Comparison of ENCODE assay signal across 17 mouse cellular contexts in the genomic region with DNA sequence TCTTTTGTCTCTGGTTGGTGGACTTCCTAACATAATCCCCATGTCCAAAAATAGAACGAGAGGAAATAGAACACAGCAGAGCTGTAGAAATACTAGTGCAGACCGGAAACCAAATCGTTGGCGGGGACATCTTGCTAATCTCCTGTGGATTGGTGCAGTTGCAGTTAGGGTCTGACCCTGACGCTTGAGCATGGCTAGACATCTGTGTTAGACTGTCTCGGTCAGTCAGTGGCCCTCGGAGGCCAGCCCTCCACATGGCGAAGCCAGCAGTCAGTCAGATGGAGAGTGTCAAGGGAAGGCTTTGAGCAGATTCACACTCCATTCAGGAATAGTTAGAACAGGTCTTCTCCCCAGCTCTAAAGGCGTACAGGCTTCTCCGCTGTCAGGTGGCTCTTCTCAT.
"Had no signal": no experiment of that assay in that cellular context is flagged by ENCODE, and none has a peak within 500 bp of the region (broad histone marks: within the 10 kb centered on the region; RNA-seq: fewer than 3 reads in every experiment).

No protein-coding gene starts in this region.

- ATAC-seq: midbrain, embryonic 16.5 days had no signal

- H3K9me3 ChIP-seq: midbrain, embryonic 10.5 days; midbrain, embryonic 12.5 days; neural tube, embryonic 13.5 days; neural tube, embryonic 15.5 days had no signal

- H3K27me3 ChIP-seq: midbrain, embryonic 12.5 days; neural tube, embryonic 13.5 days; neural tube, embryonic 15.5 days had no signal

- H3K36me3 ChIP-seq: midbrain, embryonic 10.5 days; midbrain, embryonic 12.5 days; neural tube, embryonic 13.5 days; neural tube, embryonic 15.5 days had no signal

- H3K9ac ChIP-seq: lung, embryonic 14.5 days; midbrain, embryonic 12.5 days; neural tube, embryonic 13.5 days; neural tube, embryonic 15.5 days had no signal

- H3K4me2 ChIP-seq: lung, embryonic 14.5 days; midbrain, embryonic 12.5 days; neural tube, embryonic 13.5 days; neural tube, embryonic 15.5 days had no signal

- DNase-seq: lung, postnatal 4 days; midbrain, embryonic 14.5 days; retina, postnatal 1 day; right cerebral cortex, adult 18-20 months; right cerebral cortex, postnatal 25 days; right cerebral cortex, postnatal 4 days; spleen, adult 18-20 months; thymus, adult 18-20 months; thymus, postnatal 14 days; thymus, postnatal 36 days had no signal

- H3K27ac ChIP-seq: midbrain, embryonic 10.5 days; midbrain, embryonic 12.5 days; neural tube, embryonic 13.5 days; neural tube, embryonic 15.5 days had no signal

- H3K4me3 ChIP-seq: midbrain, embryonic 10.5 days; midbrain, embryonic 12.5 days; myocyte; neural tube, embryonic 13.5 days; neural tube, embryonic 15.5 days had no signal

- H3K4me1 ChIP-seq: midbrain, embryonic 10.5 days; midbrain, embryonic 12.5 days; neural tube, embryonic 13.5 days; neural tube, embryonic 15.5 days had no signal
